Mouse (Mus musculus): ENCODE measurements around the gene Zbtb48.
"Not testable (repeated sequence)": the region's sequence is repeated elsewhere in the genome, so short reads cannot be mapped to it uniquely, and the experiment has no call there.

Gene Zbtb48

GRCm38 (mm10) chr4:152027524-152027923 is at the start of gene Zbtb48:
Gene Zbtb48, minus strand, starts transcription at chr4:152027671.
- peak; percentile 90 to 94 for DNase-seq

GRCm38 (mm10) chr4:152077191-152077590 is 49.7 kb upstream of the Zbtb48 start:
- no peak for DNase-seq

- no peak for DNase-seq
These were observed 47.1 kb upstream of the Zbtb48 start for GRCm38 (mm10) chr4:152074548-152074947.

- DNase-seq, result no peak
These were observed 46.2 kb upstream of the Zbtb48 start for GRCm38 (mm10) chr4:152073715-152074114.

GRCm38 (mm10) chr4:152072655-152073054 is 45.2 kb upstream of the Zbtb48 start:
- no peak for DNase-seq

GRCm38 (mm10) chr4:152072121-152072601 is 44.7 kb upstream of the Zbtb48 start, which contains the start of gene Plekhg5:
Gene Plekhg5, plus strand, starts transcription at chr4:152072498.
- no peak for DNase-seq

GRCm38 (mm10) chr4:152070494-152071396 is 43.3 kb upstream of the Zbtb48 start:
- no peak for DNase-seq

- DNase-seq, result no peak
These were observed 41.8 kb upstream of the Zbtb48 start for GRCm38 (mm10) chr4:152069245-152069644.

- no peak for DNase-seq
These were observed 40.8 kb upstream of the Zbtb48 start for GRCm38 (mm10) chr4:152068166-152068724.

DNA sequence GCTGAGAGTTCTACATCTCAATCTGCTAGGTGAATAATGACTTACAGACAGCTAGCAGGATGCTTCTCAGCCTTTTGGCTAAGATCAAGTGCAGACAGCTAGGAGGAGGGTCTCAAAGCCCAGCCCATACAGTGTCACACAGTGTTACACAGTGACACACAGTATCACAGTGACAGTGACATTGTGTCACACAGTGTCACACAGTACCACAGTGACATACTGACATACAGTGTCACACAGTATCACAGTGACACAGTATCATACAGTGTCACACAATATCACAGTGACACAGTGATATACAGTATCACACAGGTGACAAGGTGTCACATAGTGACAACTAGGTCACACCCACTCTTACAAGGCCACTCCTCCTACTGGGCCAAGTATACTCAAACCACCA is 39.8 kb upstream of the Zbtb48 start:
- no peak for DNase-seq

GRCm38 (mm10) chr4:152062390-152063110 is 35.1 kb upstream of the Zbtb48 start:
- no peak for DNase-seq

DNA sequence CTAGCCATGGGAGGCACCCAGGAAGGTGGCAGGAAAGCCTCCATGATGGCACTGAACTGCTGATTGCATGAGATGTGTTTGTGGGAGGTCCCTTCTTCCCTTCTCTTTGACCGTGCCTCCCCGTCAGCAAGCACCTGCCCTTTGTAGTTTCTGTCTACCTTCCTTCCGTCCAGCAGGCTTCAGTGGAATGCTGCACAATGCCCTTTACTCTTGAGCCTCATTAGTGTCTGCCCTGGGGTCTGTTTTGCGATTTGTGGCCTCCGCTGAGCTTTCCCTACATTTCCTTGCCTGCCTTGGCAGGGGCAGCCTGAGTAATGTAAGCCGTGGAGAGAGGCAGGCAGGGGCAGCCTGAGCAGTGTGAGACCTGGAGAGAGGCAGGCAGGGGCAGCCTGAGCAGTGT is 17.1 kb upstream of the Zbtb48 start:
- DNase-seq, result no peak

DNA sequence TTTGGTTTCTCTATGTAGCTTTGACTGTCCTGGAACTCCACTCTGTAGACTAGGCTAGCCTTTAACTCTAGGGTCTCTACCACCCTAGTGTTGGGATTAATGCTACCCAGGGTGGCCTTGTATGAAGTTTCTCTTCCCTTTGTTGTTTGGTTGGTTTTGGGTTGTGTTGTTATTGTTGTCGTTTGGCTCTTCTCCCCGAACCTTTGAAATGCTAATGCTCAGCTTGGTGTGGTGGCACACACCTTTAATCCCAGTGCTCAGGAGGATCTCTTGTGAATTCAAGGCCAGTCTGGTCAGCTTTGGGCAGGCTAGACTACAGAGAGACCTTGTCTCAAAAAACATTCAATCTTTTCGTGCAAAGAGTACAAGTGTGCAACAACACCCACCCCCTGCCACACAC is 15.7 kb upstream of the Zbtb48 start:
- DNase-seq, result no peak

- peak; percentile 27 to 31 for DNase-seq
These were observed 14.6 kb upstream of the Zbtb48 start for GRCm38 (mm10) chr4:152041924-152042641.

DNA sequence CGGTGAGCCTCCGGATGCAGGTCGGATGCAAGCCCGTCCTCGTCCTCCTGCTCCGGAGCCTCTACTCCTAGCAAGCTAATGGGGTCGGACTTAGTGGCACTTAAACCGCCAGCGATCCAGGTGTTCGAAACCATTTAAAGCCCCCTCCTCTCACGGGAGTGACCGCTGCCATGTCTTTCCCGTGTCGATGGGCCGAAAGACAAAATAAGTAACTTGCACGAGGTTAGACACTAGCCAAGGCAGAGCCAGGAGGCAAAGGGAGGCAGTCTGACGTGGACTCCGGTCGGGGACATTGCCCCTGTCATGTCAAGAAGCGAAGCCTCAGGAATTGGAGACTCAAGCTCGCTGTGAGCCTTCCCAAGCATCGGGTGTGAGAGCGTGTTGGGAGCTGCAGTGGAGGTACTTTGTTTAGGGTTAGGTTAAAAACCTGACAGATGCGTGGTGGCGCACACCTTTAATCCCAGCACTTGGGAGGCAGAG is 12.4 kb upstream of the Zbtb48 start:
- DNase-seq, result no peak

DNA sequence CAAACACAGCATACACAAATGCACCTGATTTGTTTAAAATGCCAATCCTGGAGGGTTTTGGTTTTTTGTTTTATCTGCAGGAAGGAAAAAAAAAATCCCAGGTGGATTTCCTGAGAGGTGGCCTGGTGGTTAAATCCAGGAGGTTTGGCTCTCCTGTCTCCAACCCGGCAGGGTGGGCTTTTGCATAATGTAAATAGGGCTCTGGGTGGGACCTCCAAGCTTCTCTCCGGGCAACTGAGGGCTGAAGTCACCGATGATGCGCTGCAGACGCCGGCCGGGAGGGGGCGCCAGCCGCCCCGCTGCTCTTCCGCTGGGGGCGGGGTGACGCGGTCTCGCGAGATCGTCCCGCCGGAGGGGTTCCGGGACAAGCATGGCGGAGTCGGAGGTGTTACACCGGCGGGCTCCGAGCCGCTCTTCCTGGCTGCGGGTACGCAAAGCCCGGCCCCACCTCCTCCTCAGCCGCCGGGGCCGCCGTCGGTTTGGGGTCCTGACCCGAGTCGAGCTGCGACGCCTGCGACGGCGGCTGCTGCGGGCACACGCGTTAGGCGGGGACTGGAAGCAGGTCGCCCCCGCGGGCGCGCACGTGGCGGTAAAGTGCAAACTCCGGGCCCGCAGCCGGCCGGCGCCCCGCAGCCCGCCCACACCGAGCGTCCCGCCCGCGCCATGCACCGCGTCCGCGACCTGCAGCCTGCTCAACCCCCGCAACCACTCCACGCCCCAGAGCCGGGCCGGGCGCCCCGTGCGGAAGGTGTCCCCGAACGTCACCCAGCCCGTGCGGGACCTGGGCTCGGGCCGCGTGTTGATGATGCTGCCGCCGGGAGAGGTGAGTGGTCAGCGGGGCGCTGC is 11.7 kb upstream of the Zbtb48 start, which contains the start of gene Nol9:
Gene Nol9 (plus strand): TSS at position 337 of the 846 bp plus-strand sequence.
- DNase-seq, result peak; percentile 89 to 97

- DNase-seq, result no peak
These were observed 10.9 kb upstream of the Zbtb48 start, which contains the start of gene Tas1r1 for GRCm38 (mm10) chr4:152038225-152038984. Gene Tas1r1, minus strand, starts transcription at chr4:152038568.

- not testable (repeated sequence) for DNase-seq
These were observed 9.0 kb upstream of the Zbtb48 start for GRCm38 (mm10) chr4:152036464-152036863.

GRCm38 (mm10) chr4:152032922-152033321 is 5.5 kb upstream of the Zbtb48 start:
- DNase-seq, result no peak

- DNase-seq, result no peak
These were observed 2.5 kb upstream of the Zbtb48 start for GRCm38 (mm10) chr4:152029997-152030396.
